Mouse (Mus musculus) MEL (cell line): ENCODE data around the gene P3h4. TPM values are rescaled to one million over a fixed set of nuclear protein-coding genes. Genes with fewer than 3 reads are reported as not detected.

Experiments used
- DNase-seq: peaks from one replicate; pipeline ENCODE4 v3.0.0; 2011; ENCODE audit warnings: low read depth, low spot score
- H3K27ac ChIP-seq: 2 replicates; pipeline ENCODE4 v1.5.1; 2012; ENCODE audit warnings: low read depth, mild to moderate bottlenecking, control low read depth, low read length, moderate library complexity; ENCODE audit not compliant: control insufficient read depth
- H3K27me3 ChIP-seq, 2 experiments: fragments of 150-350 bp in 1 of 2; sonication (generic) in 1 of 2; 2 replicates each; pipeline ENCODE4 v1.6.1; 2012; ENCODE audit warnings: low read length in 2 of 2, mild to moderate bottlenecking in 2 of 2, improper control_type of control experiment in 1 of 2, moderate library complexity in 1 of 2; ENCODE audit not compliant: insufficient read depth in 2 of 2, control insufficient read depth in 1 of 2
- H3K36me3 ChIP-seq, 2 experiments: 2 replicates each; pipeline ENCODE4 v1.6.1; 2012 to 2014; ENCODE audit warnings: low read length in 2 of 2, improper control_type of control experiment in 1 of 2, inconsistent platforms in 1 of 2, mild to moderate bottlenecking in 1 of 2; ENCODE audit not compliant: insufficient read depth in 2 of 2, control insufficient read depth in 1 of 2
- H3K4me1 ChIP-seq, 2 experiments: fragments of 150-350 bp in 1 of 2; sonication (generic) in 1 of 2; 2 replicates each; pipeline ENCODE4 v1.6.1; 2012; ENCODE audit warnings: low read length in 2 of 2, improper control_type of control experiment in 1 of 2, mild to moderate bottlenecking in 1 of 2; ENCODE audit not compliant: insufficient read depth in 2 of 2, control insufficient read depth in 1 of 2
- H3K4me3 ChIP-seq, 2 experiments: fragments of 150-350 bp in 1 of 2; sonication (generic) in 1 of 2; 2 replicates each; pipeline ENCODE4 v1.5.1; 2012; ENCODE audit warnings: low read depth in 2 of 2, low read length in 2 of 2, mild to moderate bottlenecking in 2 of 2, moderate library complexity in 2 of 2, control low read depth in 1 of 2, improper control_type of control experiment in 1 of 2; ENCODE audit not compliant: control insufficient read depth in 1 of 2, insufficient read depth in 1 of 2
- H3K79me2 ChIP-seq: 2 replicates; pipeline ENCODE4 v1.6.1; 2012; ENCODE audit warnings: mild to moderate bottlenecking, low read length, moderate library complexity; ENCODE audit not compliant: control insufficient read depth, poor library complexity, insufficient read depth
- H3K9ac ChIP-seq: 2 replicates; pipeline ENCODE4 v1.6.1; 2012; ENCODE audit warnings: low read depth, mild to moderate bottlenecking, control low read depth, low read length, moderate library complexity; ENCODE audit not compliant: control insufficient read depth, poor library complexity, severe bottlenecking
- H3K9me3 ChIP-seq: fragments of 150-350 bp; sonication (generic); replicated peaks from 2 replicates; pipeline ENCODE4 v1.6.1; 2012; ENCODE audit warnings: mild to moderate bottlenecking, low read length, improper control_type of control experiment, moderate library complexity; ENCODE audit not compliant: insufficient read depth
- CHD1 ChIP-seq: IDR thresholded peaks from 2 replicates; pipeline ENCODE4 v1.6.1; 2012; ENCODE audit warnings: low read depth, mild to moderate bottlenecking, inconsistent platforms, low read length, improper control_type of control experiment
- CHD2 ChIP-seq: IDR thresholded peaks from 2 replicates; pipeline ENCODE4 v1.6.1; 2011; ENCODE audit warnings: low read length, improper control_type of control experiment
- E2F4 ChIP-seq: IDR thresholded peaks from 2 replicates; pipeline ENCODE4 v1.6.1; 2011; ENCODE audit warnings: low read depth, low read length, improper control_type of control experiment, borderline replicate concordance
- ELF1 ChIP-seq: IDR thresholded peaks from 2 replicates; pipeline ENCODE4 v1.6.1; 2014; ENCODE audit warnings: low read depth, mild to moderate bottlenecking, inconsistent platforms, low read length, improper control_type of control experiment, moderate library complexity
- EP300 ChIP-seq, 2 experiments: IDR thresholded peaks; 2 replicates each; pipeline ENCODE4 v1.6.1; 2011; ENCODE audit warnings: improper control_type of control experiment in 2 of 2, low read length in 2 of 2, low read depth in 1 of 2, mild to moderate bottlenecking in 1 of 2
- ETS1 ChIP-seq: IDR thresholded peaks from 2 replicates; pipeline ENCODE4 v1.6.1; 2012; ENCODE audit warnings: low read depth, mild to moderate bottlenecking, inconsistent platforms, low read length, improper control_type of control experiment, moderate library complexity
- GABPA ChIP-seq: IDR thresholded peaks from 2 replicates; pipeline ENCODE4 v1.6.1; 2012; ENCODE audit warnings: low read depth, mild to moderate bottlenecking, inconsistent platforms, low read length, improper control_type of control experiment, moderate library complexity
- HCFC1 ChIP-seq: IDR thresholded peaks from 2 replicates; pipeline ENCODE4 v1.6.1; 2012; ENCODE audit warnings: low read depth, mild to moderate bottlenecking, inconsistent platforms, low read length, improper control_type of control experiment, moderate library complexity
- JUND ChIP-seq: IDR thresholded peaks from 2 replicates; pipeline ENCODE4 v1.6.1; 2011; ENCODE audit warnings: low read depth, mild to moderate bottlenecking, improper control_type of control experiment, low read length
- MAX ChIP-seq: IDR thresholded peaks from 2 replicates; pipeline ENCODE4 v1.6.1; 2011; ENCODE audit warnings: low read length, improper control_type of control experiment
- MEF2A ChIP-seq: IDR thresholded peaks from 2 replicates; pipeline ENCODE4 v1.6.1; 2014; ENCODE audit warnings: low read depth, mild to moderate bottlenecking, inconsistent platforms, low read length, improper control_type of control experiment; ENCODE audit not compliant: poor library complexity, insufficient replicate concordance, severe bottlenecking; ENCODE audit errors: extremely low read depth
- MYB ChIP-seq: IDR thresholded peaks from 2 replicates; pipeline ENCODE4 v1.6.1; 2011; ENCODE audit warnings: mild to moderate bottlenecking, low read depth, low read length, improper control_type of control experiment
- NELFE ChIP-seq: IDR thresholded peaks from 2 replicates; pipeline ENCODE4 v1.6.1; 2011; ENCODE audit warnings: low read depth, low read length, improper control_type of control experiment
- NRF1 ChIP-seq: IDR thresholded peaks from 2 replicates; pipeline ENCODE4 v1.6.1; 2014; ENCODE audit warnings: low read depth, mild to moderate bottlenecking, inconsistent platforms, low read length, improper control_type of control experiment, moderate library complexity; ENCODE audit not compliant: poor library complexity, insufficient read depth, severe bottlenecking
- POLR2AphosphoS2 ChIP-seq: IDR thresholded peaks from 2 replicates; pipeline ENCODE4 v1.6.1; 2011; ENCODE audit warnings: low read length, improper control_type of control experiment
- RCOR1 ChIP-seq: IDR thresholded peaks from 2 replicates; pipeline ENCODE4 v1.6.1; 2012; ENCODE audit warnings: low read depth, mild to moderate bottlenecking, inconsistent platforms, low read length, improper control_type of control experiment
- TCF12 ChIP-seq: IDR thresholded peaks from 2 replicates; pipeline ENCODE4 v1.6.1; 2014; ENCODE audit warnings: low read depth, mild to moderate bottlenecking, inconsistent platforms, low read length, improper control_type of control experiment, moderate library complexity
- USF1 ChIP-seq: IDR thresholded peaks from 2 replicates; pipeline ENCODE4 v1.6.1; 2014; ENCODE audit warnings: low read depth, mild to moderate bottlenecking, inconsistent platforms, low read length, improper control_type of control experiment, moderate library complexity
- ZKSCAN1 ChIP-seq: IDR thresholded peaks from 2 replicates; pipeline ENCODE4 v1.6.1; 2012; ENCODE audit warnings: low read depth, mild to moderate bottlenecking, inconsistent platforms, low read length, improper control_type of control experiment, moderate library complexity
- polyA plus RNA-seq, 2 experiments: library from polyadenylated mRNA; stranded (reverse) in 1 of 2; unstranded in 1 of 2; fragments of >175 nt in 1 of 2; fragments of >200 nt in 1 of 2; gene quantifications; 2 replicates each; pipeline versions ENCODE4 v1.2.1 to v1.2.4; 2012; ENCODE audit warnings: low replicate concordance in 2 of 2, low read depth in 1 of 2; ENCODE audit not compliant: insufficient read length in 2 of 2, insufficient read depth in 1 of 2, missing spikeins in 1 of 2
- total RNA-seq: library from RNA; depleted of rRNA; stranded (reverse); fragments of 300-350 nt; gene quantifications from 2 replicates; pipeline ENCODE4 v1.2.3, GENCODE M21; 2012

Gene P3h4
- total and polyA plus RNA-seq, 3 experiments: 0.88 TPM; not detected in 2

GRCm38 (mm10) chr11:100457711-100458110 lies 43.1 kb upstream of the P3h4 start:
- peaks cover 23% of the 10 kb centered on the region for H3K79me2 ChIP-seq
- H3K36me3 ChIP-seq: peaks cover 0 to 21% of the 10 kb centered on the region in 2 experiments; a peak in 2 of 4 replicates
- no peak for TF ChIP-seq EP300 (IDR thresholded peaks at IDR 0.05; ENCODE audit: low read depth in 1 of 2, low read length in 2 of 2)
- no peak for TF ChIP-seq GABPA
- TF ChIP-seq CHD1: no peak
- no peak for TF ChIP-seq NRF1
- TF ChIP-seq JUND: no peak
- TF ChIP-seq TCF12: no peak
- no peak for TF ChIP-seq MYB
- TF ChIP-seq USF1: no peak
- no peaks in the 10 kb centered on the region for H3K27me3 ChIP-seq
- no peak for DNase-seq
- no peak overlapping the region for H3K9ac ChIP-seq
- H3K4me3 ChIP-seq: no peak overlapping the region
- H3K9me3 ChIP-seq: no peaks in the 10 kb centered on the region
- H3K4me1 ChIP-seq: no peaks in the 10 kb centered on the region
- H3K27ac ChIP-seq: no peak overlapping the region

- Histone ChIP-seq H3K27ac (no peak overlapping the region), H3K27me3 (no peaks in the 10 kb centered on the region), H3K9me3 (no peaks in the 10 kb centered on the region), H3K4me3 (no peak overlapping the region), H3K36me3 (peaks cover 0 to 19% of the 10 kb centered on the region in 2 experiments; a peak in 2 of 4 replicates), H3K9ac (no peak overlapping the region), H3K4me1 (no peaks in the 10 kb centered on the region), H3K79me2 (peaks cover 21% of the 10 kb centered on the region)
- no peak for DNase-seq
- TF ChIP-seq TCF12 (no peak), CHD2 (no peak), USF1 (no peak), MAX (no peak), E2F4 (no peak), HCFC1 (no peak), RCOR1 (no peak), ETS1 (no peak), MEF2A (no peak), ZKSCAN1 (no peak), POLR2AphosphoS2 (no peak), ELF1 (no peak), NELFE (no peak)
Observed at GRCm38 (mm10) chr11:100457247-100457646, 42.6 kb upstream of the P3h4 start.
